Mouse (Mus musculus) cerebellum, adult 2 months (tissue): ENCODE measurements at regions not wholly inside any gene's neighbourhood (a gene's known extent, or its start where the extent isn't known, plus 50 kb on each side); places are given as distances from the start of the nearest gene placed in this dataset.

Experiments used
- CTCF ChIP-seq: fragments of 200-500 bp; IDR thresholded peaks from 2 replicates; pipeline ENCODE4 v1.5.1; 2011; ENCODE audit warnings: low read depth, mild to moderate bottlenecking, control low read depth, low read length, moderate library complexity, borderline replicate concordance; ENCODE audit not compliant: insufficient read depth
- POLR2A ChIP-seq: fragments of 200-500 bp; IDR thresholded peaks from 2 replicates; pipeline ENCODE4 v1.6.1; 2011; ENCODE audit warnings: low read length, control low read depth, borderline replicate concordance; ENCODE audit not compliant: insufficient read depth

- TF ChIP-seq POLR2A (no peak), CTCF (no peak)
Observed at GRCm38 (mm10) chr2:146575610-146576297, 63.6 kb upstream of the Ralgapa2 start.
